Mouse (Mus musculus) embryonic facial prominence, embryonic 15.5 days (tissue): ENCODE measurements around the gene Nog. TPM values are rescaled to one million over a fixed set of nuclear protein-coding genes. Genes with fewer than 3 reads are reported as not detected.

ENCODE experiments used
- ATAC-seq: fragments of 200-750 bp; cut with Nextera tagmentation; 2 replicates; pipeline ENCODE4 v1.8.0; 2017; ENCODE audit warnings: low read depth, moderate TSS enrichment; ENCODE audit not compliant: insufficient number of reproducible peaks, low FRiP score, low TSS enrichment
- H3K27ac ChIP-seq: fragments of 300-500 bp; sonication (generic); replicated peaks from 2 replicates; pipeline ENCODE4 v1.5.1; 2015; ENCODE audit warnings: mild to moderate bottlenecking, inconsistent platforms
- H3K27me3 ChIP-seq: fragments of 300-500 bp; sonication (generic); 2 replicates; pipeline ENCODE4 v1.6.1; 2015; ENCODE audit warnings: inconsistent platforms
- H3K36me3 ChIP-seq: fragments of 300-500 bp; sonication (generic); 2 replicates; pipeline ENCODE4 v1.6.1; 2015; ENCODE audit warnings: mild to moderate bottlenecking, inconsistent platforms
- H3K4me1 ChIP-seq: fragments of 300-500 bp; sonication (generic); 2 replicates; pipeline ENCODE4 v1.6.1; 2015; ENCODE audit warnings: inconsistent platforms
- H3K4me2 ChIP-seq: fragments of 300-500 bp; sonication (generic); replicated peaks from 2 replicates; pipeline ENCODE4 v1.6.1; 2015; ENCODE audit warnings: mild to moderate bottlenecking, inconsistent platforms
- H3K4me3 ChIP-seq: fragments of 300-500 bp; sonication (generic); replicated peaks from 2 replicates; pipeline ENCODE4 v1.5.1; 2015; ENCODE audit warnings: mild to moderate bottlenecking, inconsistent platforms
- H3K9ac ChIP-seq: fragments of 300-500 bp; sonication (generic); 2 replicates; pipeline ENCODE4 v1.6.1; 2015; ENCODE audit warnings: inconsistent platforms
- H3K9me3 ChIP-seq: fragments of 300-500 bp; sonication (generic); replicated peaks from 2 replicates; pipeline ENCODE4 v1.6.1; 2016; ENCODE audit warnings: inconsistent platforms
- WGBS: fragments of 180-500 bp; shearing (Covaris S2); methylation state at CpG from one replicate; pipeline ENCODE4 v1.1.7; 2015; 5-methylcytosine and 5-hydroxymethylcytosine counted together
- polyA plus RNA-seq: library from polyadenylated mRNA; unstranded; fragments of >200 nt; fragmentation: Nextera tagmentation; extraction: Ambion mirVana; gene quantifications from 2 replicates; pipeline ENCODE4 v1.2.1, GENCODE M21; 2015

Gene Nog
- polyA plus RNA-seq, 1 experiment from 2014 or later = 5.3 TPM

GRCm38 (mm10) chr11:89310217-89310616 is 8.1 kb upstream of the Nog start:
- Histone ChIP-seq H3K4me1 (no peaks in the 10 kb centered on the region), H3K4me2 (no peak overlapping the region), H3K9ac (no peak overlapping the region), H3K36me3 (no peaks in the 10 kb centered on the region), H3K27me3 (no peaks in the 10 kb centered on the region), H3K4me3 (no peak overlapping the region), H3K9me3 (no peaks in the 10 kb centered on the region), H3K27ac (no peak overlapping the region)
- WGBS = 51% methylated on average over 11 of the region's 11 CpGs
- ATAC-seq = no peak

- Histone ChIP-seq H3K4me1 (peaks cover 23% of the 10 kb centered on the region), H3K9ac (no peak overlapping the region), H3K4me3 (peak overlapping the region; percentile 77), H3K9me3 (no peaks in the 10 kb centered on the region), H3K4me2 (peak overlapping the region; percentile 93), H3K36me3 (no peaks in the 10 kb centered on the region), H3K27me3 (peaks cover 11% of the 10 kb centered on the region), H3K27ac (no peak overlapping the region)
- ATAC-seq = 0 out of 2 replicates have a peak, but pooled peaks have one; percentile 32
- WGBS = under 1% methylated on average over 16 of the region's 16 CpGs
These were observed 1.3 kb upstream of the Nog start for GRCm38 (mm10) chr11:89303421-89303820.

- H3K4me1 ChIP-seq = peaks cover 29% of the 10 kb centered on the region
- H3K9me3 ChIP-seq = no peaks in the 10 kb centered on the region
- peaks cover 11% of the 10 kb centered on the region for H3K27me3 ChIP-seq
- under 1% methylated on average over 26 of the region's 29 CpGs for WGBS
- peak; percentile 52; the same call in 1 of the 2 replicates for ATAC-seq
- no peaks in the 10 kb centered on the region for H3K36me3 ChIP-seq
- peak overlapping the region; percentile 31 for H3K9ac ChIP-seq
- H3K27ac ChIP-seq = peak overlapping the region; percentile 85
- peak overlapping the region; percentile 93 for H3K4me2 ChIP-seq
- H3K4me3 ChIP-seq = peak overlapping the region; percentile 77
These were observed 666 bp upstream of the Nog start for GRCm38 (mm10) chr11:89302816-89303180.

GRCm38 (mm10) chr11:89301331-89302055 is 639 bp downstream of the Nog start:
- H3K9me3 ChIP-seq = no peaks in the 10 kb centered on the region
- H3K4me2 ChIP-seq = peak overlapping the region; percentile 93
- H3K27me3 ChIP-seq = peaks cover 11% of the 10 kb centered on the region
- peak overlapping the region; percentile 57 for H3K9ac ChIP-seq
- H3K4me3 ChIP-seq = peak overlapping the region; percentile 77
- no peaks in the 10 kb centered on the region for H3K36me3 ChIP-seq
- ATAC-seq = no peak
- peaks cover 34% of the 10 kb centered on the region for H3K4me1 ChIP-seq
- H3K27ac ChIP-seq = peak overlapping the region; percentile 85
- WGBS = under 1% methylated on average over 53 of the region's 53 CpGs

GRCm38 (mm10) chr11:89299784-89300775 is 2.1 kb downstream of the Nog start:
- Histone ChIP-seq H3K36me3 (no peaks in the 10 kb centered on the region), H3K4me2 (peak overlapping the region; percentile 77), H3K4me3 (peak overlapping the region; percentile 48), H3K9me3 (no peaks in the 10 kb centered on the region), H3K27ac (peak overlapping the region; percentile 65; the same call in 1 of the 2 replicates), H3K4me1 (peaks cover 34% of the 10 kb centered on the region), H3K27me3 (peaks cover 11% of the 10 kb centered on the region), H3K9ac (no peak overlapping the region)
- 1% methylated on average over 26 of the region's 26 CpGs for WGBS
- no peak for ATAC-seq

- H3K27ac ChIP-seq = peak overlapping the region; percentile 78
- H3K27me3 ChIP-seq = peaks cover 11% of the 10 kb centered on the region
- H3K9me3 ChIP-seq = no peaks in the 10 kb centered on the region
- no peak for ATAC-seq
- WGBS = under 1% methylated on average over 26 of the region's 36 CpGs
- H3K36me3 ChIP-seq = no peaks in the 10 kb centered on the region
- no peak overlapping the region for H3K9ac ChIP-seq
- H3K4me1 ChIP-seq = peaks cover 34% of the 10 kb centered on the region
- H3K4me2 ChIP-seq = peak overlapping the region; percentile 77
- peak overlapping the region; percentile 48 for H3K4me3 ChIP-seq
These were observed 2.9 kb downstream of the Nog start for GRCm38 (mm10) chr11:89299116-89299783.

GRCm38 (mm10) chr11:89298285-89299010 is 3.7 kb downstream of the Nog start:
- Histone ChIP-seq H3K27ac (peak overlapping the region; percentile 84), H3K4me1 (peaks cover 34% of the 10 kb centered on the region), H3K9ac (peak overlapping the region; percentile 9), H3K36me3 (no peaks in the 10 kb centered on the region), H3K27me3 (peaks cover 11% of the 10 kb centered on the region), H3K9me3 (no peaks in the 10 kb centered on the region), H3K4me2 (peak overlapping the region; percentile 77), H3K4me3 (peak overlapping the region; percentile 48)
- ATAC-seq = peak; percentile 55
- WGBS = under 1% methylated on average over 45 of the region's 51 CpGs

- no peaks in the 10 kb centered on the region for H3K36me3 ChIP-seq
- H3K9ac ChIP-seq = no peak overlapping the region
- peaks cover 34% of the 10 kb centered on the region for H3K4me1 ChIP-seq
- H3K4me3 ChIP-seq = peak overlapping the region; percentile 48; the same call in 1 of the 2 replicates
- 38% methylated on average over 5 of the region's 5 CpGs for WGBS
- no peak for ATAC-seq
- H3K27me3 ChIP-seq = peaks cover 11% of the 10 kb centered on the region
- peak overlapping the region; percentile 84 for H3K27ac ChIP-seq
- no peaks in the 10 kb centered on the region for H3K9me3 ChIP-seq
- peak overlapping the region; percentile 77 for H3K4me2 ChIP-seq
These were observed 4.6 kb downstream of the Nog start for GRCm38 (mm10) chr11:89297521-89297920.

- no peak overlapping the region for H3K4me3 ChIP-seq
- no peaks in the 10 kb centered on the region for H3K27me3 ChIP-seq
- no peak overlapping the region for H3K9ac ChIP-seq
- 47% methylated on average over 13 of the region's 13 CpGs for WGBS
- ATAC-seq = no peak
- H3K4me2 ChIP-seq = no peak overlapping the region
- no peak overlapping the region for H3K27ac ChIP-seq
- H3K4me1 ChIP-seq = peaks cover 15% of the 10 kb centered on the region
- no peaks in the 10 kb centered on the region for H3K9me3 ChIP-seq
- H3K36me3 ChIP-seq = no peaks in the 10 kb centered on the region
These were observed 32.2 kb downstream of the Nog start for GRCm38 (mm10) chr11:89269809-89270361.

GRCm38 (mm10) chr11:89267520-89267919 is 34.6 kb downstream of the Nog start:
- H3K4me1 ChIP-seq = peaks cover 15% of the 10 kb centered on the region
- WGBS = 92% methylated on average over 3 of the region's 3 CpGs
- ATAC-seq = no peak

More at GRCm38 (mm10) chr11:89267520-89267919, 34.6 kb downstream of the Nog start:
- no peaks in the 10 kb centered on the region for H3K36me3 ChIP-seq
- no peak overlapping the region for H3K4me2 ChIP-seq
- no peaks in the 10 kb centered on the region for H3K27me3 ChIP-seq
- H3K9me3 ChIP-seq = no peaks in the 10 kb centered on the region
- no peak overlapping the region for H3K27ac ChIP-seq
- H3K4me3 ChIP-seq = no peak overlapping the region
- H3K9ac ChIP-seq = no peak overlapping the region
